Mouse (Mus musculus): ENCODE data around the gene Rgs9bp. TPM values are rescaled to one million over a fixed set of nuclear protein-coding genes. Genes with fewer than 3 reads are reported as not detected.

The Rgs9bp gene
- 0.11 TPM in 2 replicates for polyA plus RNA-seq (2015; fragmentation: Nextera tagmentation; extraction: Ambion mirVana)

- Histone ChIP-seq H3K4me2 (peak within 1 kb of the TSS; percentile 97), H3K27ac (replicated peaks) (peak within 1 kb of the TSS; percentile 74), H3K9me3 (no peaks in the 10 kb centered on the region), H3K9ac (peak within 1 kb of the TSS; percentile 76), H3K27me3 (peaks cover 44% of the 10 kb centered on the region), H3K36me3 (no peaks in the 10 kb centered on the region), H3K4me1 (replicated peaks) (peaks cover 34% of the 10 kb centered on the region), H3K4me3 (peak within 1 kb of the TSS; percentile 72)
- under 1% methylated on average over 45 of the region's 45 CpGs for WGBS
- peak; percentile 68 for ATAC-seq (ENCODE audit: low read depth)
Observed at GRCm38 (mm10) chr7:35585191-35586054, at the start of gene Rgs9bp. TSS of gene Rgs9bp (minus strand) at chr7:35585582.

GRCm38 (mm10) chr7:35628496-35628895, 43.1 kb upstream of the Rgs9bp start:
- Histone ChIP-seq H3K36me3 (peaks cover 80% of the 10 kb centered on the region), H3K4me2 (no peak overlapping the region), H3K27me3 (no peaks in the 10 kb centered on the region), H3K4me1 (replicated peaks) (no peaks in the 10 kb centered on the region), H3K9ac (no peak overlapping the region), H3K4me3 (no peak overlapping the region), H3K27ac (replicated peaks) (no peak overlapping the region), H3K9me3 (no peaks in the 10 kb centered on the region)
- ATAC-seq (ENCODE audit: low read depth) = no peak
- 74% methylated on average over 5 of the region's 5 CpGs for WGBS

- Histone ChIP-seq H3K9me3 (no peaks in the 10 kb centered on the region), H3K4me2 (no peak overlapping the region), H3K9ac (no peak overlapping the region), H3K27ac (replicated peaks) (no peak overlapping the region), H3K36me3 (peaks cover 85% of the 10 kb centered on the region), H3K27me3 (no peaks in the 10 kb centered on the region), H3K4me3 (no peak overlapping the region), H3K4me1 (replicated peaks) (no peaks in the 10 kb centered on the region)
- 91% methylated on average over 10 of the region's 10 CpGs for WGBS
- no peak for ATAC-seq (ENCODE audit: low read depth)
Observed at GRCm38 (mm10) chr7:35627371-35627770, 42.0 kb upstream of the Rgs9bp start.

- Histone ChIP-seq H3K9me3 (no peaks in the 10 kb centered on the region), H3K27ac (replicated peaks) (no peak overlapping the region), H3K4me1 (replicated peaks) (no peaks in the 10 kb centered on the region), H3K36me3 (peaks cover 86% of the 10 kb centered on the region), H3K4me2 (no peak overlapping the region), H3K4me3 (no peak overlapping the region), H3K27me3 (no peaks in the 10 kb centered on the region), H3K9ac (no peak overlapping the region)
- 98% methylated on average over 5 of the region's 5 CpGs for WGBS
- no peak for ATAC-seq (ENCODE audit: low read depth)
Observed at GRCm38 (mm10) chr7:35626038-35626437, 40.7 kb upstream of the Rgs9bp start.

GRCm38 (mm10) chr7:35622626-35623025, 37.2 kb upstream of the Rgs9bp start:
- H3K4me1 ChIP-seq (replicated peaks) = no peaks in the 10 kb centered on the region
- H3K9me3 ChIP-seq = no peaks in the 10 kb centered on the region
- H3K4me3 ChIP-seq = no peak overlapping the region
- 95% methylated on average over 10 of the region's 10 CpGs for whole genome bisulfite sequencing
- H3K9ac ChIP-seq = no peak overlapping the region
- H3K27me3 ChIP-seq = no peaks in the 10 kb centered on the region
- no peak overlapping the region for H3K4me2 ChIP-seq
- ATAC-seq (ENCODE audit: low read depth) = no peak
- peaks cover 81% of the 10 kb centered on the region for H3K36me3 ChIP-seq
- no peak overlapping the region for H3K27ac ChIP-seq (replicated peaks)

GRCm38 (mm10) chr7:35617513-35617912, 32.1 kb upstream of the Rgs9bp start:
- no peaks in the 10 kb centered on the region for H3K4me1 ChIP-seq (replicated peaks)
- no peak overlapping the region for H3K4me3 ChIP-seq
- no peak overlapping the region for H3K9ac ChIP-seq
- no peaks in the 10 kb centered on the region for H3K27me3 ChIP-seq
- no peak overlapping the region for H3K27ac ChIP-seq (replicated peaks)
- H3K4me2 ChIP-seq = no peak overlapping the region
- no peaks in the 10 kb centered on the region for H3K9me3 ChIP-seq
- ATAC-seq (ENCODE audit: low read depth) = no peak
- H3K36me3 ChIP-seq = peaks cover 87% of the 10 kb centered on the region
- WGBS = 25% methylated on average over 4 of the region's 4 CpGs

GRCm38 (mm10) chr7:35609245-35609644, 23.9 kb upstream of the Rgs9bp start:
- Histone ChIP-seq H3K4me3 (no peak overlapping the region), H3K27me3 (no peaks in the 10 kb centered on the region), H3K9ac (no peak overlapping the region), H3K4me1 (replicated peaks) (no peaks in the 10 kb centered on the region), H3K4me2 (no peak overlapping the region), H3K36me3 (peaks cover 84% of the 10 kb centered on the region), H3K9me3 (no peaks in the 10 kb centered on the region), H3K27ac (replicated peaks) (no peak overlapping the region)
- ATAC-seq (ENCODE audit: low read depth) = no peak
- 92% methylated on average over 10 of the region's 10 CpGs for WGBS

GRCm38 (mm10) chr7:35606816-35607215, 21.4 kb upstream of the Rgs9bp start:
- H3K4me3 ChIP-seq = no peak overlapping the region
- H3K27me3 ChIP-seq = no peaks in the 10 kb centered on the region
- H3K4me2 ChIP-seq = no peak overlapping the region
- ATAC-seq (ENCODE audit: low read depth) = no peak
- no peak overlapping the region for H3K27ac ChIP-seq (replicated peaks)
- WGBS = 91% methylated on average over 10 of the region's 10 CpGs
- no peaks in the 10 kb centered on the region for H3K9me3 ChIP-seq
- peaks cover 77% of the 10 kb centered on the region for H3K36me3 ChIP-seq
- H3K9ac ChIP-seq = no peak overlapping the region
- H3K4me1 ChIP-seq (replicated peaks) = no peaks in the 10 kb centered on the region

- no peak overlapping the region for H3K4me3 ChIP-seq
- H3K9ac ChIP-seq = no peak overlapping the region
- H3K4me1 ChIP-seq (replicated peaks) = no peaks in the 10 kb centered on the region
- no peak overlapping the region for H3K4me2 ChIP-seq
- 94% methylated on average over 5 of the region's 5 CpGs for WGBS
- no peaks in the 10 kb centered on the region for H3K27me3 ChIP-seq
- no peak for ATAC-seq (ENCODE audit: low read depth)
- H3K27ac ChIP-seq (replicated peaks) = no peak overlapping the region
- no peaks in the 10 kb centered on the region for H3K9me3 ChIP-seq
- H3K36me3 ChIP-seq = peaks cover 52% of the 10 kb centered on the region
Observed at GRCm38 (mm10) chr7:35602766-35603165, 17.4 kb upstream of the Rgs9bp start.

GRCm38 (mm10) chr7:35601106-35601505, 15.7 kb upstream of the Rgs9bp start:
- 93% methylated on average over 6 of the region's 6 CpGs for WGBS
- H3K27me3 ChIP-seq = no peaks in the 10 kb centered on the region
- no peak for ATAC-seq (ENCODE audit: low read depth)

GRCm38 (mm10) chr7:35600031-35600430, 14.6 kb upstream of the Rgs9bp start:
- no peak for ATAC-seq (ENCODE audit: low read depth)
- Histone ChIP-seq H3K27ac (replicated peaks) (no peak overlapping the region), H3K27me3 (no peaks in the 10 kb centered on the region), H3K36me3 (peaks cover 48% of the 10 kb centered on the region), H3K4me3 (no peak overlapping the region), H3K9me3 (no peaks in the 10 kb centered on the region), H3K4me2 (no peak overlapping the region), H3K9ac (no peak overlapping the region), H3K4me1 (replicated peaks) (no peaks in the 10 kb centered on the region)
- 96% methylated on average over 10 of the region's 10 CpGs for WGBS

More at GRCm38 (mm10) chr7:35601106-35601505, 15.7 kb upstream of the Rgs9bp start:
- Histone ChIP-seq H3K4me3 (no peak overlapping the region), H3K4me2 (no peak overlapping the region), H3K4me1 (replicated peaks) (no peaks in the 10 kb centered on the region), H3K9ac (no peak overlapping the region), H3K9me3 (no peaks in the 10 kb centered on the region), H3K36me3 (peaks cover 46% of the 10 kb centered on the region), H3K27ac (replicated peaks) (no peak overlapping the region)

GRCm38 (mm10) chr7:35599492-35599891, 14.1 kb upstream of the Rgs9bp start:
- no peak for ATAC-seq (ENCODE audit: low read depth)
- Histone ChIP-seq H3K27me3 (no peaks in the 10 kb centered on the region), H3K27ac (replicated peaks) (no peak overlapping the region), H3K9me3 (no peaks in the 10 kb centered on the region), H3K4me1 (replicated peaks) (no peaks in the 10 kb centered on the region), H3K4me3 (no peak overlapping the region), H3K9ac (no peak overlapping the region), H3K36me3 (peaks cover 46% of the 10 kb centered on the region), H3K4me2 (no peak overlapping the region)
- 95% methylated on average over 9 of the region's 9 CpGs for WGBS

GRCm38 (mm10) chr7:35594311-35594710, 8.9 kb upstream of the Rgs9bp start:
- no peak for ATAC-seq (ENCODE audit: low read depth)
- H3K36me3 ChIP-seq = peaks cover 42% of the 10 kb centered on the region
- H3K4me2 ChIP-seq = no peak overlapping the region
- H3K27me3 ChIP-seq = no peaks in the 10 kb centered on the region
- H3K9ac ChIP-seq = no peak overlapping the region
- no peak overlapping the region for H3K4me3 ChIP-seq
- 92% methylated on average over 5 of the region's 5 CpGs for WGBS
- no peaks in the 10 kb centered on the region for H3K9me3 ChIP-seq
- peaks cover 2% of the 10 kb centered on the region; the same call in 1 of the 2 replicates for H3K4me1 ChIP-seq (replicated peaks)
- no peak overlapping the region for H3K27ac ChIP-seq (replicated peaks)
